Mouse (Mus musculus): Measurements from ENCODE around the gene Dock10. TPM values are rescaled to one million over a fixed set of nuclear protein-coding genes. Genes with fewer than 3 reads are reported as not detected.

Dock10 gene
- total RNA-seq, 2 experiments from 2014 or later, result 4.1 to 8.0 TPM

DNA sequence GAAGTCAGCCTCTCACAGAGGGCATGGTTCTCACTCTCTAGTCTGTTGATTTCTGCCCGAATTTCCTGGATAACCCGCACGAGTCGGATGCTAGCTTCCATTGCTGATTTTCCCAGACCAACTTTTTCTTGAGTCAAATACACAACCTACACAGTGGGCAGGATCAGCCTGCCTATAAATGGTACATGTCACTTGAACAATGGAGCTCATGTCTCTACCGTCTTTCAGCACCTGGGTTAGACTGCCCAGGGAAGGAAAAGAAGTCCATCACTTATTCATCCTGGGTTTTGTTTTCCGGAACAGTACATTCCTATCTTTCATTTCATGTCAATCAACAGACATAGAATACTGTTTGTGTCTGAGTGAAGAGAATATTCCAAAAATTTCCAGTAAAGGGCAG, 297.0 kb downstream of the Dock10 start, which contains the start of gene Gm45261:
Gene Gm45261 (minus strand): TSS at position 101 of the 400 bp plus-strand sequence.
- no peak for DNase-seq

GRCm38 (mm10) chr1:80459923-80460322, 298.4 kb downstream of the Dock10 start:
- no peak for DNase-seq

DNA sequence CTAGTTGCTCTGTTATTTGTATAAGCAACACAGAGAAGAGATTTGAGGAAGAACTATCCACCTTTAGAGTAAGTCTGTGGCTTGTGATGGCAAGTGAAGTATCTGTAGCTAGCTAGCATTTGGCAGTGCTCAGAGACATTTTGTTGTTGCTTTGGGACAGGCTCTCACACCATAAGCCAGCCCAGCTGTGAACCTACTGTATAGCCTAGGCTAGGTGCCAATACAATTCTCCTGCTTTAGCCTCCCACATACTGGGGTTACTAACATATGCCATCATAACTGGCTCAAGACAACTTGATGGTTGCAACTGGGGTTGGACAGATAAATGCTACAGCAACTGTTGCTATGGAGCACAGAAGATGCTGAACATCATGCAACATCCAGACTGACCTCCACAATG, 298.9 kb downstream of the Dock10 start:
- no peak for DNase-seq

DNA sequence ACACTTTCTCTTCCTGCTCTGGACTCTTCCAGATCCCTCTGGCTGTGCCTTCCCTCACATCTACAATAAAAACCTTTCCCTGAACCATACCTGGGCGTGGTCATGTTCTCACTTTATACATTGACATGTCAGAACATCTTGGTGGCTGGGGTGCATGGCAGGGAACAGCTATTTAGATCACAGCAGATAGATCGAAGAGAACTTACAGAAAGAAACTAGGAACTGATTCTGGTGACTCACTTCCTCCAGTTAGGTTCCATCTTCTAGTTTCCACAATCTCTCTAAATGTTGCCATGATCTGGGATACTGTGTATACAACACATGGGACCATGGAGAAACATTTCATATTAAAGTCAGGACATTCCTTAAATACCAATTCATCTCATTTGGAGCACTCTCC, 304.4 kb downstream of the Dock10 start:
- DNase-seq, result no peak

- no peak for DNase-seq
Measured at GRCm38 (mm10) chr1:80451914-80452549, 306.3 kb downstream of the Dock10 start.

Data from heart, adult 18-20 months (tissue).